Mouse (Mus musculus) heart, embryonic 11.5 days (tissue): ENCODE measurements at regions not wholly inside any gene's neighbourhood (a gene's known extent, or its start where the extent isn't known, plus 50 kb on each side); places are given as distances from the start of the nearest gene placed in this dataset.

Experiments
- ATAC-seq: fragments of 200-750 bp; cut with Nextera tagmentation; replicated peaks from 2 replicates; pipeline ENCODE4 v1.8.0; 2017; ENCODE audit warnings: moderate library complexity; ENCODE audit not compliant: insufficient number of reproducible peaks, low FRiP score, low TSS enrichment
- H3K27ac ChIP-seq: fragments of 300-500 bp; sonication (generic); 2 replicates; pipeline ENCODE4 v1.5.1; 2014; ENCODE audit warnings: mild to moderate bottlenecking, low read depth, low read length
- H3K27me3 ChIP-seq: fragments of 300-500 bp; sonication (generic); 2 replicates; pipeline ENCODE4 v1.6.1; 2014; ENCODE audit warnings: mild to moderate bottlenecking, low read length, mixed read lengths; ENCODE audit not compliant: control insufficient read depth, insufficient read depth
- H3K36me3 ChIP-seq: fragments of 300-500 bp; sonication (generic); 2 replicates; pipeline ENCODE4 v1.6.1; 2014; ENCODE audit warnings: mild to moderate bottlenecking, low read length, moderate library complexity, mixed read lengths; ENCODE audit not compliant: control insufficient read depth, insufficient read depth
- H3K4me1 ChIP-seq: fragments of 300-500 bp; sonication (generic); 2 replicates; pipeline ENCODE4 v1.6.1; 2014; ENCODE audit warnings: low read length; ENCODE audit not compliant: control insufficient read depth, insufficient read depth
- H3K4me2 ChIP-seq: fragments of 300-500 bp; sonication (generic); 2 replicates; pipeline ENCODE4 v1.6.1; 2014; ENCODE audit warnings: mild to moderate bottlenecking, moderate library complexity
- H3K4me3 ChIP-seq: fragments of 300-500 bp; sonication (generic); 2 replicates; pipeline ENCODE4 v1.5.1; 2014; ENCODE audit warnings: low read depth, low read length
- H3K9ac ChIP-seq: fragments of 300-500 bp; sonication (generic); 2 replicates; pipeline ENCODE4 v1.6.1; 2014; ENCODE audit warnings: mild to moderate bottlenecking, low read depth, low read length, moderate library complexity
- H3K9me3 ChIP-seq: fragments of 300-500 bp; sonication (generic); replicated peaks from 2 replicates; pipeline ENCODE4 v1.6.1; 2016; ENCODE audit warnings: low read length; ENCODE audit not compliant: control insufficient read depth
- WGBS: fragments of 180-500 bp; shearing (Covaris S2); extraction: QIAGEN DNeasy Blood & Tissue Kit; methylation state at CpG from one replicate; pipeline ENCODE4 v1.1.7; 2014; ENCODE audit not compliant: insufficient replicate concordance; 5-methylcytosine and 5-hydroxymethylcytosine counted together

- ATAC-seq = no peak
- H3K27ac ChIP-seq = no peak overlapping the region
- no peaks in the 10 kb centered on the region for H3K27me3 ChIP-seq
- no peak overlapping the region for H3K4me2 ChIP-seq
- H3K36me3 ChIP-seq = no peaks in the 10 kb centered on the region
- WGBS = 74% methylated on average over 7 of the region's 7 CpGs
- no peak overlapping the region for H3K4me3 ChIP-seq
- 0 out of 2 replicates have a peak, but pooled peaks cover 4% of the 10 kb centered on the region for H3K9me3 ChIP-seq
- no peak overlapping the region for H3K9ac ChIP-seq
- no peaks in the 10 kb centered on the region for H3K4me1 ChIP-seq
Observed at GRCm38 (mm10) chr13:48115890-48116289, 145.1 kb upstream of the Id4 start.

DNA sequence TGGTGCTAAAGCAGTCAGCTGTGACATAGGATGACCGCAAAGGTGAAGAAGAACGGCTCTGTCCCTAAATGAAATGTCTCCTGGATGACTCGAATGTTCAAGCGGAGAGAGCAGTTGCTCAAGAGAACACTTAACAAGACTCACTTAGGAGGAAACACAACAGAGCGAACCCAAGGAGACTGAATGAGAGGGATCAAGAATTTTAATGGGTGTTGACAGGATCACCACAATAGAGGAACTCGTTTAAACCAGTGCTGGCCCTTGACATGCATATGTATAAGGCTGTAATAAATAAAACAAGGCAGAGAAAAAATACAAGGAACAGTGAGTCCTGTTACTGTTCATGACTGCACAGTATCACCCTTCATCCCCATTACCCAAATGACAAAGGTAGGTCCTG lies 134.4 kb upstream of the Id4 start:
- 70% methylated on average over 6 of the region's 6 CpGs for WGBS

DNA sequence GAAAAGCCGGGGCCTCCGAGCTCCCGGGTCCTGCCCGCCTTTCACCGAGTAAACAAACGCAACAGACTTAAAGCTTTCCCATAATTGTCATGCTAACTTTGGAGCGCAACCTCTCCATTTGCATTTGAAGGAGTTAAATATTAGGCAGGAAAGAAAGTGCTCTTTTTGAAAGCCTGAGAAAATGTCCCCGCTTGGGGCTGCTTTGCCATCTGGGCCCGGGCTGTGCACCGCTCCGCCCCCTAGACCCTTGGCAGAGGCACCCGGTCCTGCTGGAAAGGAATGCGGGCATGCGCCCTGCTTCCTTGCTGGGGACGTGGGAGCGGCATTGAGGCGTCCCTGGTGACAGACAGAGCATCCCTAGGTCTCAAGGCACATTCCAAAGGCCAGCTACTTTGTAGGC lies 130.3 kb upstream of the Id4 start:
- Histone ChIP-seq H3K4me2 (peak overlapping the region; percentile 46), H3K27ac (no peak overlapping the region), H3K27me3 (no peaks in the 10 kb centered on the region), H3K4me3 (peak overlapping the region; percentile 8), H3K36me3 (no peaks in the 10 kb centered on the region), H3K9me3 (no peaks in the 10 kb centered on the region), H3K9ac (peak overlapping the region; percentile 1; the same call in 1 of the 2 replicates), H3K4me1 (peaks cover 2% of the 10 kb centered on the region; the same call in 1 of the 2 replicates)
- 1% methylated on average over 17 of the region's 17 CpGs for WGBS
- 0 out of 2 replicates have a peak, but pooled peaks have one; percentile 63 for ATAC-seq

More for the DNA sequence above, 134.4 kb upstream of the Id4 start:
- no peak overlapping the region for H3K27ac ChIP-seq
- no peaks in the 10 kb centered on the region for H3K27me3 ChIP-seq
- H3K9ac ChIP-seq = no peak overlapping the region
- H3K9me3 ChIP-seq = no peaks in the 10 kb centered on the region
- no peaks in the 10 kb centered on the region for H3K36me3 ChIP-seq
- no peak overlapping the region for H3K4me3 ChIP-seq
- no peak overlapping the region for H3K4me2 ChIP-seq
- peaks cover 2% of the 10 kb centered on the region; the same call in 1 of the 2 replicates for H3K4me1 ChIP-seq
- no peak for ATAC-seq

DNA sequence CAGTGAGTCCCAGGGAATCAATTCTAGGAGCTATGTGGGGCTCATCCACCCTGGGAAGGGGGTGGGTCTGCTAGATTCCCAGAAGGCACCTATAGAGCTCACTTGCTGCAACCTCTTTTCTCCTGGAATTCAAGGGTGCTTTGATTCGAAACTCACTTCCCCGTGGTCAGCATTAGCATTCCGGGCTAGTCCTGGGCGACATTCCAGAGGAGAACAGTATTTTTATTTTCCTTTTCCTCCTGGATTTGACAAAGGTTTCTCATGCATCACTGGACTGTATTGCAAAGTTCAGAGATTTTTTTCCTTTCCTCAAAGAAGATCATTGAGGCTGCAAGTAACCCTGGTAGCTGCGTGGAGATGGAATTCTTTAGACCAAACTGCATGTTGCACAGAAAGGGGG lies 129.3 kb upstream of the Id4 start:
- no peak overlapping the region for H3K27ac ChIP-seq
- WGBS = 30% methylated on average over 5 of the region's 5 CpGs
- ATAC-seq = no peak

GRCm38 (mm10) chr13:48145976-48146375 lies 115.1 kb upstream of the Id4 start:
- H3K9ac ChIP-seq = no peak overlapping the region
- no peaks in the 10 kb centered on the region for H3K27me3 ChIP-seq
- no peaks in the 10 kb centered on the region for H3K4me1 ChIP-seq
- H3K9me3 ChIP-seq = no peaks in the 10 kb centered on the region
- no peak for ATAC-seq
- no peak overlapping the region for H3K4me2 ChIP-seq
- no peaks in the 10 kb centered on the region for H3K36me3 ChIP-seq
- WGBS = 55% methylated on average over 5 of the region's 5 CpGs
- no peak overlapping the region for H3K4me3 ChIP-seq
- H3K27ac ChIP-seq = no peak overlapping the region

More for the DNA sequence above, 129.3 kb upstream of the Id4 start:
- Histone ChIP-seq H3K4me2 (no peak overlapping the region), H3K4me1 (peaks cover 2% of the 10 kb centered on the region; the same call in 1 of the 2 replicates), H3K4me3 (no peak overlapping the region), H3K9ac (no peak overlapping the region), H3K9me3 (no peaks in the 10 kb centered on the region), H3K36me3 (no peaks in the 10 kb centered on the region), H3K27me3 (no peaks in the 10 kb centered on the region)

GRCm38 (mm10) chr13:48147061-48147460 lies 114.0 kb upstream of the Id4 start:
- no peak for ATAC-seq
- Histone ChIP-seq H3K9ac (no peak overlapping the region), H3K4me2 (no peak overlapping the region), H3K27me3 (no peaks in the 10 kb centered on the region), H3K4me3 (no peak overlapping the region), H3K4me1 (no peaks in the 10 kb centered on the region), H3K36me3 (no peaks in the 10 kb centered on the region), H3K9me3 (no peaks in the 10 kb centered on the region), H3K27ac (no peak overlapping the region)
- WGBS = 81% methylated on average over 7 of the region's 7 CpGs

- ATAC-seq = no peak
- Histone ChIP-seq H3K9ac (no peak overlapping the region), H3K36me3 (no peaks in the 10 kb centered on the region), H3K27ac (no peak overlapping the region), H3K4me1 (no peaks in the 10 kb centered on the region), H3K27me3 (no peaks in the 10 kb centered on the region), H3K9me3 (no peaks in the 10 kb centered on the region), H3K4me3 (no peak overlapping the region), H3K4me2 (no peak overlapping the region)
- WGBS = 73% methylated on average over 7 of the region's 7 CpGs
Observed at GRCm38 (mm10) chr13:48153248-48153647, 107.8 kb upstream of the Id4 start.

- Histone ChIP-seq H3K4me1 (no peaks in the 10 kb centered on the region; the same call in 1 of the 2 replicates), H3K9me3 (no peaks in the 10 kb centered on the region), H3K27ac (no peak overlapping the region), H3K9ac (no peak overlapping the region), H3K36me3 (no peaks in the 10 kb centered on the region), H3K4me3 (no peak overlapping the region), H3K27me3 (no peaks in the 10 kb centered on the region), H3K4me2 (no peak overlapping the region)
- no peak for ATAC-seq
- WGBS = 77% methylated on average over 7 of the region's 7 CpGs
Observed at GRCm38 (mm10) chr13:48153684-48154413, 107.2 kb upstream of the Id4 start.
